Mouse (Mus musculus) neural tube, embryonic 14.5 days (tissue): Measurements from ENCODE around the gene Ngly1. TPM values are rescaled to one million over a fixed set of nuclear protein-coding genes. Genes with fewer than 3 reads are reported as not detected.

Experiments used
- ATAC-seq: fragments of 200-750 bp; cut with Nextera tagmentation; 2 replicates; pipeline ENCODE4 v1.8.0; 2017; ENCODE audit warnings: low read depth, mild to moderate bottlenecking, moderate TSS enrichment, moderate library complexity
- H3K27ac ChIP-seq: fragments of 300-500 bp; sonication (generic); 2 replicates; pipeline ENCODE4 v1.5.1; 2014; ENCODE audit warnings: low read depth, mild to moderate bottlenecking, control low read depth, low read length, moderate library complexity, mixed read lengths
- H3K27me3 ChIP-seq: fragments of 300-500 bp; sonication (generic); 2 replicates; pipeline ENCODE4 v1.6.1; 2014; ENCODE audit warnings: low read length; ENCODE audit not compliant: control insufficient read depth, insufficient read depth
- H3K36me3 ChIP-seq: fragments of 300-500 bp; sonication (generic); 2 replicates; pipeline ENCODE4 v1.6.1; 2014; ENCODE audit warnings: low read length, mixed read lengths; ENCODE audit not compliant: control insufficient read depth, insufficient read depth
- H3K4me1 ChIP-seq: fragments of 300-500 bp; sonication (generic); 2 replicates; pipeline ENCODE4 v1.6.1; 2014; ENCODE audit warnings: low read length; ENCODE audit not compliant: control insufficient read depth, insufficient read depth
- H3K4me2 ChIP-seq: fragments of 300-500 bp; sonication (generic); 2 replicates; pipeline ENCODE4 v1.6.1; 2014; ENCODE audit warnings: mild to moderate bottlenecking, low read depth, low read length, control low read depth
- H3K4me3 ChIP-seq: fragments of 300-500 bp; sonication (generic); 2 replicates; pipeline ENCODE4 v1.5.1; 2014; ENCODE audit warnings: low read depth, low read length, control low read depth, mixed read lengths
- H3K9ac ChIP-seq: fragments of 300-500 bp; sonication (generic); replicated peaks from 2 replicates; pipeline ENCODE4 v1.6.1; 2014; ENCODE audit warnings: low read depth, mild to moderate bottlenecking, control low read depth, low read length, mixed read lengths
- H3K9me3 ChIP-seq: fragments of 300-500 bp; sonication (generic); 2 replicates; pipeline ENCODE4 v1.6.1; 2016; ENCODE audit warnings: low read length; ENCODE audit not compliant: control insufficient read depth
- WGBS: fragments of 180-500 bp; shearing (Covaris S2); extraction: QIAGEN DNeasy Blood & Tissue Kit; methylation state at CpG from one replicate; pipeline ENCODE4 v1.1.7; 2014; 5-methylcytosine and 5-hydroxymethylcytosine counted together
- polyA plus RNA-seq: library from polyadenylated mRNA; unstranded; fragments of >200 nt; fragmentation: Nextera tagmentation; extraction: Ambion mirVana; gene quantifications from 2 replicates; pipeline ENCODE4 v1.2.1, GENCODE M21; 2014

The Ngly1 gene
- polyA plus RNA-seq, 1 experiment from 2014 or later, result 27.5 TPM

DNA sequence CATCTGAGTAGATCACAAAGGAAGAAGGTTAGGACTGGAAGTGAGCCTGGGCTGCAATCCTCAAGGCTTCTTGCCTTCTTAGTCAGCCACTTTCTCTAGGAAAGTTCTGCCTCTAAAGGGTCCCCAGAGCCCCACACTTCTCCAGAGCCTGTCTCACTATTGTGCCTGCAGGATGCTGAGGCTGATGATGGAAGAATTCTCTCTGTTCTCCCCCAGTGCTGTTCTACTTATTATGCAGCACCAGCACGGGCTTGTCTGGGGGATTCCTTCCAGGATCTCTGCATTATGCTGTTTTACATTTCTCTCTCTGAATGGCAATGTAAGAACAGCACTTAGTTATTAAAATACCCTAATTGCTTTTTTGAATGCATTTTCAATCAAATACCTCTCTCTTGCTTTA is 15.6 kb upstream of the Ngly1 start:
- Histone ChIP-seq H3K9me3 (no peaks in the 10 kb centered on the region), H3K4me3 (no peak overlapping the region), H3K27me3 (no peaks in the 10 kb centered on the region), H3K9ac (no peak overlapping the region), H3K4me1 (no peaks in the 10 kb centered on the region), H3K27ac (no peak overlapping the region), H3K4me2 (no peak overlapping the region), H3K36me3 (no peaks in the 10 kb centered on the region)
- ATAC-seq, result no peak
- 22% methylated on average over 1 of the region's 1 CpGs for WGBS

DNA sequence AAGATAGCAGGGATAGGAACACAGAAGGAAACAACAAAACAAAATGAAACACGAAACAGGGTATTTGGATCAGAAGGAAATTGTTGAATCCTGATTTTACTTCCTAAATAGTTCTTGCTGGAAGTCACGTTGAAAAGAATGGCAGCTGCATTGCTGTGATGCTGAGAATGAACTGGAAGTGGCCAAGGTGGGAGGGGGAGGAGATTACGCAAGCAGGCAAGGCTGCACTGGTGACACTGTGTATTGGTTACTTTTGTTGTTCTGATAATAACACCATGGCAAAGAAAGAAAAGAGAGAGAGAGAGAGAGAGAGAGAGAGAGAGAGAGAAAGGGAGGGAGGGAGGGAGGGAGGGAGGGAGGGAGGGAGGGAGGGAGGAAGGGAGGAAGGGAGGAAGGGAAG is 12.6 kb upstream of the Ngly1 start:
- Histone ChIP-seq H3K4me3 (no peak overlapping the region), H3K9me3 (no peaks in the 10 kb centered on the region), H3K27ac (no peak overlapping the region), H3K36me3 (no peaks in the 10 kb centered on the region), H3K27me3 (no peaks in the 10 kb centered on the region), H3K4me1 (no peaks in the 10 kb centered on the region), H3K9ac (no peak overlapping the region), H3K4me2 (no peak overlapping the region)
- 74% methylated on average over 3 of the region's 3 CpGs for WGBS
- no peak for ATAC-seq

DNA sequence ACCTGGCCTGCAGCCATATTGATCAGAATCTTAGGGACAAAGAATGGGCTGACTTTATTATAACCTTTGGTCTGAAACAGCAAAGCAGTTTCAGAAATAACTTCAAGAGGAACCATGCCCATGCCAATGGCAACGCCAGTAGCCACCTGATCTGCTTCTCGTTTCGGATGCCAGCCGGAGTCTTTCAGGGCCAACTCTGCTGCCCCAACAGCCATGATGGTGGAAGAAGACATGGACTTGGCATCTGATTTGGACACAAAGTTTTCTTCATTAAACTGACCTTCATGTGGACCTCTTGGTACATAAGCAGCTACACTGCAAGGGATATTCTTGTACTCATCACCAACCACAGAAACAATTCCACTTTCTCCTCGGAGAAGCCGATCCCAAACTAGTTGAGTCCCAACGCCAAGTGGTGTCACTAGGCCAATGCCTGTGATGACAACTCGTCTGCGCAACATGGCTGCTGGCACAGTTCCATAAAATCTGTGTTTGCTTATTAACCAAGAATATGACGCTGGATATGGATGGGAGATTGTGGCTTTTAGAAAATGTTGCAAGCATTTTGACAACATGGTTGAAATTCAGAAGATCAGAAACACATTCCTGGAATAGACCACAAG is 6.8 kb upstream of the Ngly1 start:
- no peaks in the 10 kb centered on the region for H3K9me3 ChIP-seq
- H3K4me1 ChIP-seq, result peaks cover 9% of the 10 kb centered on the region
- no peak overlapping the region for H3K9ac ChIP-seq
- ATAC-seq, result no peak
- no peaks in the 10 kb centered on the region for H3K27me3 ChIP-seq
- no peak overlapping the region for H3K27ac ChIP-seq
- H3K4me3 ChIP-seq, result no peak overlapping the region; the same call in 1 of the 2 replicates
- H3K4me2 ChIP-seq, result peak overlapping the region; percentile 64
- WGBS, result 97% methylated on average over 10 of the region's 10 CpGs
- no peaks in the 10 kb centered on the region for H3K36me3 ChIP-seq

DNA sequence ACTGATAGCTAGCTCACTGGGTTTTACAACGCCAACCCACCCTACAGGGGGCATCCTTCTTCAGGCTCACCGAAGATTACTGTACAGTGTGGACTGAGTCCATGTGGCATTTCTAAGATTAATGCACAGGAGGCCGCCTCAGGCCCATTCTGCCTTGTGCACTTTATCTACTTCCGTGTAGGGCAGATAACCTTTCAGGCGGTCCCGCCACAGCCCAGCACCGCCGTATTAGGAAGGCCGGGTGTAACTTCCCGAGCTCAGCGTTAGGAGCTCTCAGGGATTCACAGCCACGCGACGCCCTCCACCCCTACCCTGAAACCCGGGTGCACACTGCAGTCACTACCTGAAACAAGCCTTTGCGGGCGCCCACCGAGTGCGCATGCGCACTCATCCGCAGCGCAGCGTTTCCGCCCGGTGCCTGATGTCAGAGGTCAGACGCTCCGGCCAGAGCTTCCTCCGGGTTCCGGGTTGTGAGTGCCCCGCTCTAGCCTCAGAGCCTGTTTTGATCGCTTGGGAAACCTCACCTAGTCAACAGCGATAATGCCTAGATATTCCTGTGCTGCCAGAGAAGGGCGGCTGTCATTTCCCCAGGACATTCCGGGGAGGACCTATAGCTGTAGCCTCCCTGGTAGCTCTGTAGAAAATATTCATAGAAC is 6.0 kb upstream of the Ngly1 start:
- Histone ChIP-seq H3K36me3 (no peaks in the 10 kb centered on the region), H3K9ac (peak overlapping the region; percentile 63), H3K4me2 (peak overlapping the region; percentile 64), H3K27me3 (no peaks in the 10 kb centered on the region), H3K27ac (peak overlapping the region; percentile 56; the same call in 1 of the 2 replicates), H3K4me1 (peaks cover 9% of the 10 kb centered on the region), H3K4me3 (peak overlapping the region; percentile 49), H3K9me3 (no peaks in the 10 kb centered on the region)
- peak; percentile 95 for ATAC-seq
- WGBS, result 4% methylated on average over 34 of the region's 34 CpGs

DNA sequence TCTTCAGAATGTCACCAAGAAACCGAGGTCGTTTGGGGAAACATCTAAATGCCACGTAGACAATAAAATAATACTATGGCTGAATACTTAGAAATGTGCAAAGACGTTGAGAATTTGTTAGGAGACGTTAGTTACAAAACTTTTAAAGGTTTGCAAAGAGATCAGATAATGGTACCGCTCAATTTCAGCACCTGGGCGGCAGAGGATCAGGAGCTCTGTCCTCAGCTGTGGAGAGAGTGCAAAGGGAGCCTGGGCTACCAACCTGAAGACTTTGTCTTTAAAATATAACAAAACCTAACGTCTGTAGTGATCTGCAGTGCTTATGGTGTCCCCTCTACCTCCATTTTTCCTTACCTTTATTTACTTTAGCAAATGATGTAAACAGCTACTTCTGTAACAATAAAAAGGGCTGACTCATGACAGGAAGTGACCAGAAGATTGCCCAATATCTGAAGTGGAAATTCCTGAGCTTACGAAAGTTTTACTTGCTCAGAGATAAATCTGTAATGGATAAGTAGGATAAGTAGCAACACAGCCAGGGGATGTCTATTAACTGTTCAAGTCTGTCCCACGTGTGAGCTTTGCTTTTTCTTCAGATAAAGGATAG is 5.4 kb upstream of the Ngly1 start:
- 0 out of 2 replicates have a peak overlapping the region, but pooled peaks have one; percentile 56 for H3K27ac ChIP-seq
- ATAC-seq, result peak; percentile 16; the same call in 1 of the 2 replicates
- 23% methylated on average over 10 of the region's 10 CpGs for WGBS
- H3K4me3 ChIP-seq, result peak overlapping the region; percentile 49
- H3K9me3 ChIP-seq, result no peaks in the 10 kb centered on the region
- peak overlapping the region; percentile 64 for H3K4me2 ChIP-seq
- H3K27me3 ChIP-seq, result no peaks in the 10 kb centered on the region
- H3K36me3 ChIP-seq, result no peaks in the 10 kb centered on the region
- H3K9ac ChIP-seq, result peak overlapping the region; percentile 63
- peaks cover 9% of the 10 kb centered on the region for H3K4me1 ChIP-seq

DNA sequence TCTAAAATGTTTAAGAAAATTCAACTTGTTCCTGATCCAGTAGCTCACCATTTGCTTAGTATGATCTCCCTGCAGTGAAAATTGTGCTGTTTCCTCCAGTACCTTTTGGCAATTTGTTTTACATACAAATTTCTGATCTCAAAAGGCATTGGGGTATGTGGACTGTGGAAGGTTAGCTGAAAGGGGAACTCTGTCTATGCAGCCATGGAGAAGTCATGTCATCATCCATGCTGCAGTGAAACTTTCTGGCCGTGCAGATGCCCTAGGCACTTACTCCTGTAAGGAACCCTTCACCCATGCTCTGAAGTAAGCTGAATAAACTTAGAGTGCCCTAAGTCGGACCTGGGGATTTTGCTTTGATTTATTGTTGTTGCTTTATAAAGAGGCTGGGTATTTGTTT is 4.7 kb upstream of the Ngly1 start:
- no peak overlapping the region for H3K9ac ChIP-seq
- no peaks in the 10 kb centered on the region for H3K9me3 ChIP-seq
- no peak overlapping the region for H3K4me3 ChIP-seq
- ATAC-seq, result no peak
- no peak overlapping the region for H3K4me2 ChIP-seq
- H3K27ac ChIP-seq, result no peak overlapping the region
- WGBS, result 46% methylated on average over 2 of the region's 2 CpGs
- H3K36me3 ChIP-seq, result no peaks in the 10 kb centered on the region
- H3K4me1 ChIP-seq, result peaks cover 9% of the 10 kb centered on the region
- no peaks in the 10 kb centered on the region for H3K27me3 ChIP-seq

DNA sequence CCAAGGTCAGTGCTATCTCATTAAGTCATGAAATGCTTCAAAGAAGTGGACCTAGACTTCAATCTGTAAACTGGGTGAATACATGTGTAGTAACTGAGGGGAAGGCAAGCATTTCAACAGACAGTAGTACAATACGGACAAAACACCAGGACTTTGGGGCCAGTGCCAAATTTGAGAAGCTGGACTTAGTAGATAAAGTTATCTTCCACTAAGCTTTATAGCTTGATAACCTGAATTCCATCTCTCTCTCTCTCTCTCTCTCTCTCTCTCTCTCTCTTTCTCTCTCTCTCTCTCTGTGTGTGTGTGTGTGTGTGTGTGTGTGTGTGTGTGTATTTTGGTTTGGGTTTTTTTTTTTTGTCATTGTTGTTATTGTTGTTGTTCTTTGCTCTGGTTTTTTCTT is 4.0 kb upstream of the Ngly1 start:
- no peak overlapping the region for H3K4me2 ChIP-seq
- no peaks in the 10 kb centered on the region for H3K36me3 ChIP-seq
- WGBS, result 94% methylated on average over 1 of the region's 1 CpGs
- no peak overlapping the region for H3K4me3 ChIP-seq
- H3K9ac ChIP-seq, result no peak overlapping the region
- ATAC-seq, result no peak
- no peak overlapping the region for H3K27ac ChIP-seq
- H3K27me3 ChIP-seq, result no peaks in the 10 kb centered on the region
- H3K9me3 ChIP-seq, result no peaks in the 10 kb centered on the region
- H3K4me1 ChIP-seq, result peaks cover 11% of the 10 kb centered on the region

DNA sequence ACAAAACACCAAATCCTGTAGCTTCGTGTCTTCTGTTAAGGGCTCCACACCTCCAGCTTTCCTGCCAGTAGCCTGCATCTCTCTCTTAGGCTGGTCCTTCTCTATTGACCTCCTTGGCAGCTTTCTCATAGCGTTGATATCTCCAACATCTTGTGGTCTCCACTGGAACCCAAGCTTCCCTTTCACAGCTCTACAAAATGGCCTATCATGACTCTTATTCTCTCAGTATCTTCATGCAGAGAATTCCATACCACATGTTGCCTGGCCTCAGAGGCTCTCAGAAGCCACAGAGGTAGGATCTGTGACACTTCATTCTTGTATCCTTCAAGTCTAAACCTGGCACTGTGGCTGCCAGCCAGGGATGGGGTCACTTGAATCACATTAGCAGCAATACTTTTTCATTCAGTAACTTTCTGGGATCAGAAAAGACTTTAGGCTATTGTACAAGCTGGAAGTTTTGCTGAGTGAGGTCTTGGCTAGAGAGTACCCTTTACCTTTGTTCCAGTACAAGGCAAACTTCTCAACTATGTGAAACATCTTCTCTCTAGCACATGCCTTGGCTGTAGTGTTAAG is 2.7 kb upstream of the Ngly1 start:
- no peak overlapping the region for H3K9ac ChIP-seq
- no peak overlapping the region for H3K4me2 ChIP-seq
- no peaks in the 10 kb centered on the region for H3K27me3 ChIP-seq
- no peak overlapping the region for H3K4me3 ChIP-seq
- 86% methylated on average over 2 of the region's 2 CpGs for WGBS
- H3K4me1 ChIP-seq, result peaks cover 13% of the 10 kb centered on the region
- no peaks in the 10 kb centered on the region for H3K36me3 ChIP-seq
- ATAC-seq, result no peak
- no peaks in the 10 kb centered on the region for H3K9me3 ChIP-seq
- no peak overlapping the region for H3K27ac ChIP-seq

DNA sequence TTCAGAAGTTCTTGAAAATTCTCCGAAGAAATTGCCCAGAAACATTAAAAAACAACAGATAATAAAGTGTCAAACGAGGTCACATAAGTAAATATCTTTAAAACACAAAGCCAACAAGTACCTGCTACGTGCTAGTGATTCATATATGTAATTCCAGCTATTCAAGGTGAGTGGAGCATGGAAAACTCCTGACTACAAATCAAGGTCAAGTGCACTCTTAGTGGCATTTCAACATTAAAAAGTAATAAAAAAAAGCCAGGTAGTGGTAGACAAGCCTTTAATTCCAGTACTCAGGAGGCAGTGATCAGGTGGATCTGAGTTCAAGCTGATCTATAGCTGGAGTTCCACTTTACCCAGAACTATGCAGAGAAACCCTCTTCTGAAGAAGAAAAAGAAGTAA is 945 bp upstream of the Ngly1 start:
- no peaks in the 10 kb centered on the region for H3K27me3 ChIP-seq
- H3K27ac ChIP-seq, result no peak overlapping the region
- H3K4me3 ChIP-seq, result no peak overlapping the region
- H3K9me3 ChIP-seq, result no peaks in the 10 kb centered on the region
- peaks cover 9% of the 10 kb centered on the region for H3K4me1 ChIP-seq
- no peak overlapping the region for H3K9ac ChIP-seq
- peak overlapping the region; percentile 87; the same call in 1 of the 2 replicates for H3K4me2 ChIP-seq
- 76% methylated on average over 3 of the region's 3 CpGs for WGBS
- no peaks in the 10 kb centered on the region for H3K36me3 ChIP-seq
- ATAC-seq, result no peak
